Mouse (Mus musculus) layer of hippocampus, adult 2 months (tissue): ENCODE measurements around the gene A930004D18Rik. TPM values are rescaled to one million over a fixed set of nuclear protein-coding genes. Genes with fewer than 3 reads are reported as not detected.

Source experiments
- DNase-seq, 2 experiments: peaks; one replicate each; pipeline ENCODE4 v3.0.0; 2022; ENCODE audit warnings: low spot score in 2 of 2
- H3K27ac ChIP-seq: fragments of 200-600 bp; 2 replicates; pipeline ENCODE4 v1.8.1; 2022
- H3K4me3 ChIP-seq: fragments of 200-600 bp; 2 replicates; pipeline ENCODE4 v1.8.1; 2022; ENCODE audit warnings: mild to moderate bottlenecking
- CTCF ChIP-seq: fragments of 200-600 bp; conservative IDR thresholded peaks from 2 replicates; pipeline ENCODE4 v1.8.1; 2022; ENCODE audit warnings: antibody characterized with exemption, mild to moderate bottlenecking, moderate library complexity
- total RNA-seq, 2 experiments: library from RNA; stranded (reverse); gene quantifications; 2 replicates each; pipeline ENCODE4 v1.2.3; 2021

Gene A930004D18Rik
- total RNA-seq, 2 experiments from 2014 or later = 4.2 to 4.3 TPM

- DNase-seq = no peak
- no peak for TF ChIP-seq CTCF
- Histone ChIP-seq H3K4me3 (peak overlapping the region; percentile 45), H3K27ac (peak overlapping the region; percentile 99)
Measured at GRCm38 (mm10) chr2:18050018-18050417, 12.5 kb upstream of the A930004D18Rik start.

GRCm38 (mm10) chr2:18049279-18049821 is 11.8 kb upstream of the A930004D18Rik start:
- DNase-seq = no peak
- Histone ChIP-seq H3K4me3 (peak overlapping the region; percentile 80), H3K27ac (peak overlapping the region; percentile 99)
- no peak for TF ChIP-seq CTCF

DNA sequence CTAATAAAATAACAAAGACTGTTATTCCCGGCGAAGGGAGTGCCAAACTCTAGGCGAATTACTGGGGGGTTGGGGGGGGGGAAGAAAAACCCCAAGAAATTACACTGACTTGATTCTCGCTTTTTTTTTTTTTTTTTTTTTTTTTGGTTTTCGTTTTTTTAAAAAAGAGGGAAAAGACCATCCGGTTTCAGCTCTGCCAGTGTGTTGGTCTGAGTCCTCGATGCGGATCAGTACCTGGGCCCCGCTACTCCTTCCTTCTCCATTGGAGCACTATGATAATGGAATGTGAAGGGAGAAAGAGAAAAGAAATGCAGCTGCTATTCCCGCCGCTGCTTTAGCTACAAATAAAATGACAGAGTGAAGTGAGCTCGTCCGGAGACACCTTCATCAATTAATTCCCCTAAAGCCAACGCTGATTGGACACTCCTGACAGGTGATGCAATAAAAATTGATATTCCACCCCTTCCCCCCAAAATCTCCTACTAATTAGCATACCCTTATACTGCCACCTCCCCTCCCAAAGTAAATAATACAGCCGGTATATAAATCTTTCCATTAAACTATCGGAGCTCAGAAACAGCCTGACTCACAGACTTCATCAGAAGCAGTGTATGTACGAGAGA is 11.0 kb upstream of the A930004D18Rik start, which contains the start of gene Skida1:
TSS of gene Skida1 (minus strand) at position 599 of the 623 bp plus-strand sequence.
- DNase-seq = no peak
- no peak for TF ChIP-seq CTCF
- peak within 1 kb of the TSS; percentile 99 for H3K27ac ChIP-seq
- H3K4me3 ChIP-seq = peak within 1 kb of the TSS; percentile 80

DNA sequence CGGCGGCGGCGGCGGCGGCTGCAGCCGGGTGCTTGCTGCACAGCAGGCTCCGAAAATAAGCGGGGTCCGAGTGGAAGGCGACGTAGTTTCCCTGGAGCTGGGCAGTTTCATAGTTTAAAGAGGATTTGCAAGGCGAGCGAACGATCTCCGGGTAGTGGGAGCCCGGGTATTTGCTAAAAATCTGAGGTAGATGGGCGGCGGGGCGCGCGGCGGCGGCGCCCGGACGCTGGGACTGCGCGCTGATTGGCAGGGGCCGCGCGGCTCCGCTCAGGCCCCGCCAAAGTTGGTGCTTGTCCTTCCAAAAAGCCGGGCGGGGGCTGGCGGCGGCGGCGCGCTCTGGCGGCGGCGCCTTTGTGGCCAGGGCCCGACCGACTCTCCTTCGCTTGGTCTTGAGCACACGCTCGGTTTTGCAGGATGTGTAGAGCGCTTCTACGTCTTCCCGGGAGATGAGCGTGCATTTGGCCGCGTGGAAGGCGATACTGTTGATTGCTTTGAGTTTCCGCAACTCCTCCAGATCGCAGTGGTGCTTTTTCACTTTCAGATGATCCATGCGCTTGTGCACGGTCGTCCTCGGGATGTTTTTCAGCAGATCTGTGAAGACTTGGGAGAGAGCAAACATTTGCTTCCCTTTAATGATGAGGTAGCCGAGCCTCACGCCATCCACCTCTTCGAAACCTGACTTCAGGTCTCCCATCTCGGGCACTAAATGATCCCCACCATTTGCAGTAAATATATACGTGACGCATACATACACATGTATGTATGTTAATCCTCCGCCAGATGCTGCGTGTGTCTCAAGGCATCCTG is 10.3 kb upstream of the A930004D18Rik start:
- TF ChIP-seq CTCF = no peak
- H3K27ac ChIP-seq = peak overlapping the region; percentile 99
- peak overlapping the region; percentile 80 for H3K4me3 ChIP-seq
- DNase-seq = peak in 1 of 2 experiments; percentile 69

DNA sequence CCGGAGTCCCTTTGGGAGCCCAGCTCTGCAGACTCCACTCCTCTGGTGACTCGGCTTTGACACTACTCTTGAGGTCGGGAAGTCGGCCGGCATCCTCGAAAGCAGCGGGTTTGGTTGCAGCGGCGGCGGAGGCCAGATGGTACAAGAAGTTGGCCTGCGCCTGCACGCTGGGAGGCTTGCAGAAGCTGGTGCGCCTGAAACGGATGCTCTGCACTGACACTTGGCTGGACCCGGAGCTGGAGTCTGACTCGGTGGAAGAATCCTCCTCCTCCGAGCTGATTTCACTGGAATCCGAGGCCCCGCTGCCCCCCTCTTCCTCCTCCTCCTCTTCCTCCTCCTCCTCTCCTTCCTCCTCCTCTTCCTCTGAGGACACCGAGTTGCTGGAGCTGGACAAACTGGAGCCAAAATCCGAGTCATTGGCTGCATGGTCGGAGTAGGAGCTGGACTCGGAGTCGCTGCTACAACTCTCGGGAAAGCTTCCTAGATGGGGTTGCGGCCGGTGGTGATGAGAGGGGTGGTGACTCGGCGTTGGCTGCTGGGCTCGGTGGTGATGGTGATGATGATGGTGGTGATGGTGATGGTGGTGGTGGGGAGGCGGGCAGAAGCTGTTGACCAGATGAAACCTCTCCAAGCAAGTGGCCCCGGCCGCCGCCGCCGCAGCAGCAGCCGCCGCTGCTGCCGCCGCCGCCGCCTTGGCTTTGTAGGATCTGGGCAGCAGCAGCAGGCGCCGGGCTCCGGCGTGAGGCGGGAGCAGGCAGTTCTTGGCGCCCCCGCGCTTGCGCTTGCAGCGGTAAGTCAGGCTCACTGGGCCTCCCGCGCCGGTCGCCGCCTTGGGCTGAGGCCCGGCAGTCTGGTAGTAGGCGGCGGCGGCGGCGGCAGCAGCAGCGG is 9.5 kb upstream of the A930004D18Rik start:
- peak in 1 of 2 experiments; percentile 57 for DNase-seq
- Histone ChIP-seq H3K27ac (peak overlapping the region; percentile 99), H3K4me3 (peak overlapping the region; percentile 80)
- TF ChIP-seq CTCF = no peak

DNA sequence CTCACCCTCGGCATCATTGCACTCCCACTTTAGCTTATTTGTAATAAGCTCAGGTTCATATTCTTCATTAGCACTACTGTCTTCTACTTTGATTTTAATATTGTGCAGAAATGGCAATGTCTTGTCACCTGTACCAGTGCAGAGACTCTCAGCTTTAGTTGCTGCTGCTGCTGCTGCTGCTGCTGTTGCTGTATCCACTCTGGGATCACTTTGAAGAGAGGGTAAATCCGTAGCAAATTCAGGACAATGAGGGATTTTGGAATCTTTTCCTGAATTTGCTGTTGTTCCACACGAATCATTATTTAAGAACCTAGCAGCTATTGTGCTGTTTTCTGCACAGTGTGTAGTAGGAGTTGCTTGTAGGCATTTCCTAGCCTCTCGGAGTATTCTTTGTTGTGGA is 8.6 kb upstream of the A930004D18Rik start:
- Histone ChIP-seq H3K27ac (peak overlapping the region; percentile 99), H3K4me3 (peak overlapping the region; percentile 80)
- DNase-seq = no peak
- TF ChIP-seq CTCF = no peak

GRCm38 (mm10) chr2:18045781-18046181 is 8.2 kb upstream of the A930004D18Rik start:
- Histone ChIP-seq H3K4me3 (peak overlapping the region; percentile 80), H3K27ac (peak overlapping the region; percentile 99)
- no peak for TF ChIP-seq CTCF
- no peak for DNase-seq

- H3K27ac ChIP-seq = peak overlapping the region; percentile 99
Measured at GRCm38 (mm10) chr2:18045143-18045780, 7.7 kb upstream of the A930004D18Rik start.

DNA sequence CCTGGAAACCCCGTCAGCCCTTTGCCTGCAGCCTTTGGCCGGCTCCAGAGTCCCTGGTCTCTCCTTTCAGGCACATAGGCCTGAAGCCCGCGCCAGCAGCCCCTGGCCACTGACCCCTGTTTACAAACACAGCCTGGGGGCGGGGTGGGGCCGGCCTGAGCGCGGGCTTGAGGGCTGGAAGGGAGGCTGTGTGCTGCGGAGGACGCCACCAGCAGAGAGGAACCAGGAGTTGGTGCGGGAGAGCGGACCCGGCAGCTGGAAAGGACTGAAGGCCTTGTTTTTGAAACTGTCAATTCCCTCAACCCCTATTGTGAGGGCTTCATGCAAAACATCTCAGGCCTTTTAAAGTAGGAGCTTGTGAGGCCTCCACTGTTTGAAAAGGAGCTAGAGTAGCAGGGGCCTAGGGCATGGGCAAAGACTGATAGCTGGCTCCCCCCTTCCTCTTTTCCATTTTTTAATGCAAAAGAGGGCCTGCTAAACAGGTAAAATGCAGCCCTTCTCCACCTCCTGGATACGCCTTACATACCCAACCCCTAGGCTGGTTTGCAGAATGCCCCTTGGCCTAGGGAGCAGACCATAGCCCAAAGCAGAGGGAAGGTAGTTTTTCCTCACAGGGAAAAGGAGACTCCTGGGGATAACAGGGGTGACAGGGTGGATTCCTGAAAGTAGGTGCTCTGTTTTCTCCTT is 3.8 kb upstream of the A930004D18Rik start:
- TF ChIP-seq CTCF = no peak
- H3K4me3 ChIP-seq = no peak overlapping the region
- peak overlapping the region; percentile 74 for H3K27ac ChIP-seq
- no peak for DNase-seq

More at GRCm38 (mm10) chr2:18045143-18045780, 7.7 kb upstream of the A930004D18Rik start:
- peak overlapping the region; percentile 80 for H3K4me3 ChIP-seq
- no peak for DNase-seq
- no peak for TF ChIP-seq CTCF

DNA sequence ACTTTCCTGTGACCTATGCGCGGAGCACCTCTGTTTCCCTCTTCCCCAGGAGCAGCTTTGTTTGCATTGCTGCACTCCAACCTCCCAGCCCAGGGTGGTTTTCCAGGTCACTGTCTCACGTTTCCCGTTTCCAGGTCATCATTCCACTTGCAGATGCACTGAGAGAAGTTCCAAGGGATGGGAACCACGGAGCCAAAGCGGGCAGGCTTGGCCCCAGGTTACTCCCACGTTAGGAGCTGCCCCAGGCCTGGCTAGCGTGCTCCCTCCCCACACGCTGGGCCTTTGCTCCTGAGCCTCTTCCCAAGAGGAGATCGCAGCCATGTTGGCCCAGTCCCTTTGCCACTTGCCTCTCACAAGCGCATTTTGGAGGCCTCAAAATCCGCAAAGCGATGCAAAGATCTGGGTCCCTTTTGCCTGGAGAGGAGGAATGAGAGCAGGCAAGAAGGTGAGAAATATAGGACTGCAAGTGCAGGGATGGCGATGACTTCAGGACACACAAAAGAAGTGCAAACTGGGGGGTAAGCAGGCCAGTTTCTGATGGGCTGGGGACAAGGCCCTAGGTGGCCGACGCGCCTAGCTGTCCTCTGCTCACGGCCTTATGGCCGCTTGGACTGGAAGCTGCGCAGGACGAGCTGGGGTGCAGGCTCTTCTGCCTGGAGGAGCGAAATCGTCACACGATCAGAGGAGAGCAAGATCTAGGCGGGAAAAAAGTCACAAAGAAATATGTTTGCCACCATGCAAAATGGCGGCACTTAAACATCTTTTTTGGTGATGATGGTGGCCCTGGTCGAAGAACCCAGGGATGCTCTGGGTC is 3.0 kb upstream of the A930004D18Rik start:
- H3K27ac ChIP-seq = peak overlapping the region; percentile 74
- no peak for DNase-seq
- no peak overlapping the region for H3K4me3 ChIP-seq
- no peak for TF ChIP-seq CTCF
